Mouse (Mus musculus): ENCODE results near the gene Wfdc12.

DNA sequence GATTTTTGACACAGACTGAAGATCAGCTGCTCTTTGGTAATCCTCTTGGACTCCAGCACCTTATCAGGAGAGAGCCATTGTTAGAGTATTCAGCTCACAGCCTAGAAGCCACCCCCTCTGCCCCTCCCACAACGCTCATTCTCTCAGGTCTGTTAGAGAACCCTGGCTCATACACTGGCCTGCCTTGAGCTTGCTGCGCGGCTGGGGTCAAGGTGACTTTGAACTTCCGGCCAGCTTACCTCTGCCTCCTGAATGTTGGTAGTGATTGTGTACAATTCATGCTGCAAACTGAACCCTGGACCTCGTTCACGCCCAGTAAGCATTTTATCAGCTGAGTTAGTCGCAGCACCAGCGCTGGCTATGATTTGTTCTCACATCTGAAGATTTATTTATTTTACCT is 42.3 kb upstream of the Wfdc12 start:
- TF ChIP-seq CTCF (IDR thresholded peaks at IDR 0.05; ENCODE audit: low read depth, low read length) (no peak), POLR2A (IDR thresholded peaks at IDR 0.05; ENCODE audit: extremely low read depth, insufficient read depth, low read length) (no peak)
